Mouse (Mus musculus): Measurements from ENCODE around the gene Camta1. TPM values are rescaled to one million over a fixed set of nuclear protein-coding genes. Genes with fewer than 3 reads are reported as not detected.

Camta1 gene
- total and polyA plus RNA-seq, 2 experiments from 2014 or later = 127 to 145 TPM

- WGBS = 72% methylated on average over 13 of the region's 13 CpGs
- Histone ChIP-seq H3K9ac (replicated peaks; ENCODE audit: low read length) (no peak overlapping the region), H3K4me3 (ENCODE audit: low read length) (no peak overlapping the region), H3K4me2 (ENCODE audit: low read depth, low read length) (no peak overlapping the region), H3K4me1 (ENCODE audit: insufficient read depth, low read length) (peaks cover 6% of the 10 kb centered on the region; the same call in 1 of the 2 replicates), H3K9me3 (ENCODE audit: low read length) (no peaks in the 10 kb centered on the region), H3K27ac (no peak overlapping the region), H3K27me3 (ENCODE audit: insufficient read depth, low read length) (0 out of 2 replicates have a peak, but pooled peaks cover 3% of the 10 kb centered on the region), H3K36me3 (ENCODE audit: insufficient read depth, low read length) (no peaks in the 10 kb centered on the region)
- no peak for TF ChIP-seq CTCF (IDR thresholded peaks at IDR 0.05; ENCODE audit: low read depth)
- DNase-seq (ENCODE audit: low spot score) = no peak
- ATAC-seq = no peak
Observed at GRCm38 (mm10) chr4:151223263-151223996, 638.2 kb downstream of the Camta1 start.

GRCm38 (mm10) chr4:151222635-151223034 is 639.0 kb downstream of the Camta1 start:
- Histone ChIP-seq H3K27me3 (ENCODE audit: insufficient read depth, low read length) (0 out of 2 replicates have a peak, but pooled peaks cover 3% of the 10 kb centered on the region), H3K9me3 (ENCODE audit: low read length) (no peaks in the 10 kb centered on the region), H3K9ac (replicated peaks; ENCODE audit: low read length) (no peak overlapping the region), H3K4me2 (ENCODE audit: low read depth, low read length) (no peak overlapping the region), H3K27ac (peak overlapping the region; percentile 48; the same call in 1 of the 2 replicates), H3K4me1 (ENCODE audit: insufficient read depth, low read length) (peaks cover 6% of the 10 kb centered on the region; the same call in 1 of the 2 replicates), H3K4me3 (ENCODE audit: low read length) (no peak overlapping the region), H3K36me3 (ENCODE audit: insufficient read depth, low read length) (no peaks in the 10 kb centered on the region)
- TF ChIP-seq CTCF (IDR thresholded peaks at IDR 0.05; ENCODE audit: low read depth) = peak; percentile 21; the same call in 1 of the 2 replicates
- DNase-seq (ENCODE audit: low spot score) (peak; percentile 40), ATAC-seq (peak; percentile 24; the same call in 1 of the 2 replicates)
- WGBS = 7% methylated on average over 10 of the region's 10 CpGs

- DNase-seq (ENCODE audit: low spot score) = peak; percentile 76
- Histone ChIP-seq H3K9ac (replicated peaks; ENCODE audit: low read length) (no peak overlapping the region), H3K4me2 (ENCODE audit: low read depth, low read length) (no peak overlapping the region), H3K4me1 (ENCODE audit: insufficient read depth, low read length) (peaks cover 10% of the 10 kb centered on the region; the same call in 1 of the 2 replicates), H3K4me3 (ENCODE audit: low read length) (no peak overlapping the region), H3K27ac (0 out of 2 replicates have a peak overlapping the region, but pooled peaks have one; percentile 26), H3K36me3 (ENCODE audit: insufficient read depth, low read length) (no peaks in the 10 kb centered on the region), H3K27me3 (ENCODE audit: insufficient read depth, low read length) (no peaks in the 10 kb centered on the region), H3K9me3 (ENCODE audit: low read length) (no peaks in the 10 kb centered on the region)
- ATAC-seq = peak; percentile 19; the same call in 1 of the 2 replicates
- WGBS = 43% methylated on average over 15 of the region's 15 CpGs
- peak; percentile 60 for TF ChIP-seq CTCF (IDR thresholded peaks at IDR 0.05; ENCODE audit: low read depth)
Observed at GRCm38 (mm10) chr4:151216553-151217292, 645.0 kb downstream of the Camta1 start.

- Histone ChIP-seq H3K27ac (no peak overlapping the region), H3K4me3 (ENCODE audit: low read length) (no peak overlapping the region), H3K9ac (replicated peaks; ENCODE audit: low read length) (no peak overlapping the region), H3K36me3 (ENCODE audit: insufficient read depth, low read length) (no peaks in the 10 kb centered on the region), H3K9me3 (ENCODE audit: low read length) (no peaks in the 10 kb centered on the region), H3K4me1 (ENCODE audit: insufficient read depth, low read length) (peaks cover 10% of the 10 kb centered on the region; the same call in 1 of the 2 replicates), H3K27me3 (ENCODE audit: insufficient read depth, low read length) (no peaks in the 10 kb centered on the region), H3K4me2 (ENCODE audit: low read depth, low read length) (no peak overlapping the region)
- 31% methylated on average over 4 of the region's 4 CpGs for WGBS
- DNase-seq (ENCODE audit: low spot score) (no peak), ATAC-seq (no peak)
- no peak for TF ChIP-seq CTCF (IDR thresholded peaks at IDR 0.05; ENCODE audit: low read depth)
Observed at GRCm38 (mm10) chr4:151215866-151216265, 645.8 kb downstream of the Camta1 start.

- TF ChIP-seq CTCF (IDR thresholded peaks at IDR 0.05; ENCODE audit: low read depth) = peak; percentile 70
- no peak overlapping the region for H3K9ac ChIP-seq (replicated peaks; ENCODE audit: low read length)
- H3K36me3 ChIP-seq (ENCODE audit: insufficient read depth, low read length) = no peaks in the 10 kb centered on the region
- peaks cover 10% of the 10 kb centered on the region; the same call in 1 of the 2 replicates for H3K4me1 ChIP-seq (ENCODE audit: insufficient read depth, low read length)
- H3K27ac ChIP-seq = no peak overlapping the region
- H3K9me3 ChIP-seq (ENCODE audit: low read length) = no peaks in the 10 kb centered on the region
- ATAC-seq = no peak
- no peak overlapping the region for H3K4me3 ChIP-seq (ENCODE audit: low read length)
- H3K4me2 ChIP-seq (ENCODE audit: low read depth, low read length) = no peak overlapping the region
- 48% methylated on average over 1 of the region's 1 CpGs for WGBS
- no peak for DNase-seq (ENCODE audit: low spot score)
- no peaks in the 10 kb centered on the region for H3K27me3 ChIP-seq (ENCODE audit: insufficient read depth, low read length)
Observed at GRCm38 (mm10) chr4:151215179-151215578, 646.5 kb downstream of the Camta1 start.

- H3K4me1 ChIP-seq (ENCODE audit: insufficient read depth, low read length) = peaks cover 10% of the 10 kb centered on the region; the same call in 1 of the 2 replicates
- WGBS = 28% methylated on average over 11 of the region's 11 CpGs
- peak; percentile 56 for DNase-seq (ENCODE audit: low spot score)
- H3K27me3 ChIP-seq (ENCODE audit: insufficient read depth, low read length) = no peaks in the 10 kb centered on the region
- H3K27ac ChIP-seq = no peak overlapping the region
- no peaks in the 10 kb centered on the region for H3K36me3 ChIP-seq (ENCODE audit: insufficient read depth, low read length)
- no peak for TF ChIP-seq CTCF (IDR thresholded peaks at IDR 0.05; ENCODE audit: low read depth)
- H3K9ac ChIP-seq (replicated peaks; ENCODE audit: low read length) = no peak overlapping the region
- no peaks in the 10 kb centered on the region for H3K9me3 ChIP-seq (ENCODE audit: low read length)
- H3K4me3 ChIP-seq (ENCODE audit: low read length) = no peak overlapping the region
- no peak for ATAC-seq
- no peak overlapping the region for H3K4me2 ChIP-seq (ENCODE audit: low read depth, low read length)
Observed at GRCm38 (mm10) chr4:151213475-151213874, 648.2 kb downstream of the Camta1 start.
